Mouse (Mus musculus): Measurements from ENCODE around the gene Sh2b1.
A peak's percentile ranks its signal among the peaks of the same experiment; 100 is the strongest.

Sh2b1 gene

GRCm38 (mm10) chr7:126453861-126454260, 21.4 kb downstream of the Sh2b1 start:
- no peak for DNase-seq

DNA sequence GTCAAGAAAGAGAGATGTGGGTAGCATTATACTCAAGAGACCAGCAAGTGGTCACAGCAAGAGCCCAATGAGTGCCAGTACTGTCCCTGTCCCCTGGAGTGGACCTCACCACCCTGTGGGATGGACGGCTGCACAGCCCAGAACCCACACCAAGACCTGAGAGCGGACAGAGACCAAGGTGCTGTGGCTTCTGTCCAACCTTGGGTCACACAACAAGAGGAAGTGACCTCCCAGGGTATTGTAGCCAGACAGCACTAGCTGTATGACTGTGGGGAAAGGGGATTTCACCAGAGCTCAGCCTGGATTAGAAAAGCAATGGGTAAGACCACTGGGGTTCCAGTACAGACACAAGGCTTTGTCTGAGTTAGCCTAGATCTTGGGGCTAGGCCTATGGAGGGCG, 23.0 kb downstream of the Sh2b1 start:
- no peak for DNase-seq

- no peak for DNase-seq
These were observed 24.6 kb downstream of the Sh2b1 start for GRCm38 (mm10) chr7:126450641-126451040.

DNA sequence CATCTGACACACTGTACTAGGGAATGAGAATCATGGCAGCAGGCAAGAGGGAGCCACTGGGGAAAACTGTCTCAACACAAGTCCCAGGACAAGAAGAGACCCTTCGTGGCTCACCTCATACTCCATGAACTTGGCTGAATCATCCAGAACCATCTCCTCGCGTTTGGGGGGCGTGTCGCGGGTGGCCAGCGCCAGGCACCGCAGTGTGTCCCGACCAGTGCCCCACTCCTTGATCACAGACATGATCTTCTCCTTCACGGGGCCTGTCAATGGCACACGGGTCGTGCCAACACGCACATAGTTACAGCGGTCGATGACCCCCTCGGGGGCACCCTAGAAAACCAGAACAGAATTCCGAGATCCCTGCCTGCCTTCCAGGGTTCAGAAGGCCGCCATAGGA, 25.2 kb downstream of the Sh2b1 start:
- DNase-seq = no peak

GRCm38 (mm10) chr7:126448481-126448880, 26.7 kb downstream of the Sh2b1 start:
- DNase-seq = no peak

- DNase-seq = no peak
These were observed 29.0 kb downstream of the Sh2b1 start for GRCm38 (mm10) chr7:126446217-126446616.

DNA sequence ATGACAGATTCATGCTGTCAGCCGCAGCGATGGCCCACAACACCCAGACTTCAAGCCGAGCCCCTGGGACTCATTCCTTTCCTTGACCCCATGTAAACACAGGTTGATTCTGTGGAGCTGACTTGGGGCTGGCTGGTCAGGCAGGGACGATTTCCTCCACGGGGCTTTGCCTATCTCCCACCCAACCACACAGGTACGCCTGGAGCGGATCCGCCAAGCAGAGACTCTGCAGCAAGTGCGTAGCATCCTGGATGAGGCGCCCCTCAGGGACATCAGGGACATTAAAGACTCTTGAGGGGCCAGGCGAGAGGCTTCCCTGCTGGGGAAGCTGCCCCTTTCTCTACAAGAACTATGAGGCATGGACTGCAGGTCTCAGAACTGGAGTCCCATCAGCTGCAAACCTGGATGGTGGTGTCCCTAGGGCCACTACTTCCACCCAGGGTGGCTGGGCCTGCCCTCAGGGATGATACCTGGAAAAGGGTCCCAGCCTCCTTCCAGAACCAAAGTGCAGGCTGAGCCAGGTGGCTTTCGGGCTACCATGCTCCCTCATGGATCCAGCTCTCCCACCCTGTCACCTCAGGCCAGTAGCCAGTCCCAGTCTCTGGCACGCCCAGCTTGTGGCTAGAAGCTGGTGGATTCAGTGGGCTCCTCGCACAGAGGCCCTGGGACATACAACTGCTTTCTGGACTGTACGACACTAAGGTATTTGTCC, 30.0 kb downstream of the Sh2b1 start:
- no peak for DNase-seq

- DNase-seq = no peak
These were observed 30.7 kb downstream of the Sh2b1 start for GRCm38 (mm10) chr7:126444536-126444935.

DNA sequence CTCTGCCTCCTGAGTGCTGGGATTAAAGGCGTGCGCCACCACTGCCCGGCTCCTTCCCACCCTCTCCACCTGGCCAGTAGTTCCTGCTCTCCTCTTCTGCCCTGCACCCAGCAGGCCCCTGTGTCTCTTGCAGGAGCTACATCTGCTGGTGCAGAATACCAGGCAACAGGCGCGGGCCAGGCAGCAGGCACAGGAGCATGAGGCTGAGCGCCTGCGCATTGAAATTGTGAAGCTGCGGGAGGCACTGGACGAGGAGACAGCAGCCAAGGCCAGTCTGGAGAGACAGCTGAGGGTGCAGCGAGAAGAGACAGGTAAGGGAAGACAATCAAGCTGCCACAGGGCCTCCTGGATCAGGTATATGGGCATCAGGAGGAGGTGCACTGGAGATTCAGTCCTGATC, 31.2 kb downstream of the Sh2b1 start:
- no peak for DNase-seq

GRCm38 (mm10) chr7:126440134-126440533, 35.1 kb downstream of the Sh2b1 start:
- DNase-seq = no peak

DNA sequence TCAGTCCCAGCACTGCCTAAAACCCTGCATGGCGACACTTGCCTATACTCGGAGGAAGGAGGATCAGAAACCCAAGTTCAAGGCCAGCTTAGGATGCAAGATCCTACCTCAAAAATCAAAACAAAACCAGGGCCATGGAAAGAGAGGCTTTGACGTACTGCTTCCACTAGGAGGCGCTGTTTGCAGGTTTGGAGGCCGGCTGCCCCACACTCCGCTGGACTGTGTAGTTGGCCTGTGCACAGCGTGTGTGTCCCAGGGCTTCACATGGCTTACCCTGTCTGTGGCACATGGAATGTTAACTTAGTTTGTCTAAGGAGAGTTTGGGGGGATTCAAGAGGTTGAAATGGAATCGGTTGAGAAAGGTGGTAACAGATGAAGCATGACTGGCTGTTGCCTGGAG, 38.4 kb downstream of the Sh2b1 start:
- peak; percentile 51 to 58 for DNase-seq

DNA sequence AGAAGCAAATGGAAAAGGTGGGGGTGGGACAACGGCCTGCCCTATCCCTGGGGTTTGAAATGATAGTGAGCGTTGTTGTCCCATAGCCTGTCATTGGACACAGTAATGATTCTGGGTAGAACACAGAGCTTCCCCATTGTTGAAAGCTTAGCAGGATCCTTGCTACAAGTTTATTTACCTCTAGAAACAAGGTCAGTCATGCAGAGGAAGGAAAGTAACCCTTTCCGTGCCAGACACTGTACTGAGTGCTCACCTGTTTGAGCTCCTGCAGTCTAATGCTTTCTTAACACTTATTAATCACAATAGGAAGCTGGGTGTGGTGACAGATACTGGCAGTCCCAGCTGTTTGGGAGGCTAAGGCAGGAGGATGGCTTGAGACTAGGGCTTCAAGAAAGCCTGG, 39.4 kb downstream of the Sh2b1 start:
- no peak for DNase-seq

GRCm38 (mm10) chr7:126434726-126435125, 40.5 kb downstream of the Sh2b1 start:
- DNase-seq = no peak

- no peak for DNase-seq
These were observed 45.1 kb downstream of the Sh2b1 start for GRCm38 (mm10) chr7:126430167-126430566.

DNA sequence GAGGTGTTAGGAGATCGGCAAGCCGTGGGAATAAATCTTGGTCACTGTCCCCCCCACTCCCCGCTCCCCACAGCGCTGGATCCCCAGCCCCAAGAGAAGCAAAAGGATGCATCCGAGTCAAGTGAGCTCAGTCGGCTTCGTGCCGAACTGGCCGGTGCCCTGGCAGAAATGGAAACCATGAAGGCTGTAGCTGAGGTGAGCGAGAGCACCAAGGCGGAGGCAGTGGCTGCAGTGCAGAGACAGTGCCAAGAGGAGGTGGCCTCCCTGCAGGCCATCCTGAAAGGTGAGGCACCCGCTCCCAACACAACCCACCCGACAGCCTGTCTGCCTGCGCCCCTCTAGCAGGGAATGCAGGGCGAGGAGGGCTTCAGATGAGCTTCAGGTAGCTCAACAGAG, 45.7 kb downstream of the Sh2b1 start:
- DNase-seq = no peak

- peak; percentile 99 for DNase-seq
These were observed 46.4 kb downstream of the Sh2b1 start, which contains the start of gene Rabep2 for GRCm38 (mm10) chr7:126428631-126429502. Gene Rabep2, plus strand, starts transcription at chr7:126428759.

DNA sequence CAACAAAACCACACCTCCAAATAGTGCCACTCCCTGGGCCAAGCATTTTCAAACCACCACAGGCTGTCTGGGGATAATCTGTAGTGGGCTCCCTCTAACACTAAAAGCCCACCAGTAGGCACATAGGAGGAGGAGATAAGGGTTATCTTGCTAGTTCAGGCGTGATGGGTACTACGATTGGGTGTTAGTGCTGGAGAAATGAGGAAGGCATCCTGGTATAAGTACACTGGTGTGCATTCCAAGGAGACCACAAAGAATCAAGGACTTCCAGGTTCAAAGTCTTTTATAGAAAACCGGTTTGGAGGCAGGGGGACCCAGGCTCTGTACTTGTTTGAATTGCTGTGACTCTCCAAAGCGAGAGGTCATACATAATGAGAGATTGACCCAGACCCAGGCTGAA, 47.1 kb downstream of the Sh2b1 start:
- DNase-seq = peak in 1 of 2 experiments; percentile 5

GRCm38 (mm10) chr7:126427323-126427860, 47.8 kb downstream of the Sh2b1 start:
- DNase-seq = no peak

DNA sequence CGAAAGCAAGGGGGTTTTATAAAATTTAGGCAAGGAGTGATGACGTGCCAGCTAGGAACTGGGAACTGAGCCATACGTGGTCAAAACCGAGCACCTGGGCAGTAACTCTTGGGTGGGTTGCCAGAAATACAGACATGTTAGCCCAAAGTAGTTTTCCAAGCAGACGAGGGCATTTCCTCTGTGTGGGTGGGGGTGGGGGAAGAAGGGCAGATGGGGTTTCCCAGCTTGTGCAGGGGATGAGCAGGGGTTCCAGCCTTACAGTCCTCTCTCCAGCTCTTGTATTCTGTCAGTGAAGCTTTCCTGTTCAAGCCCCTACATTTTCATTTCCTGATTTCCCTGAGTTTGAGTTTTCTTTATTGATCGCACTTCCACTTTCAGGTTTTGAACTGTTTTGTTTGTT, 51.1 kb downstream of the Sh2b1 start:
- no peak for DNase-seq

- no peak for DNase-seq
These were observed 53.5 kb downstream of the Sh2b1 start for GRCm38 (mm10) chr7:126421756-126422155.

- no peak for DNase-seq
These were observed 56.7 kb downstream of the Sh2b1 start for GRCm38 (mm10) chr7:126418496-126418895.

DNA sequence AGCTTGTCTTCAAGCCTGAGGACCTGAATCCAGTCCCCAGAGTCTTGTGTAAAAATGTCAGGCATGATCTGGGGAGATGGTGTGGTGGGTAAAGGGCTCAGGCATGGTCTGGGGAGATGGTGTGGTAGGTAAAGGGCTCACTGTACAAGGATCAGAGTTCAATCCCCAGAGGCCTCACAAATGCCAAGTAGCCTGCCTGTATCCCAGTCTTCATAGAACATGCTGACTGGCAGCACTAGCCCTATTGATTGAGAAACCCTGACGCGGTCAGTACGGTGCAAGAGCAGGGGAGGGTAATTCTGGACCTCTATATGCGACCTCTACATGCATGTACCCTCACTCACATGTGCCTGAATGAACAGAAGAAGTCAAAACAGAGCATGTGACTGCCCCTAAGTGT, 57.6 kb downstream of the Sh2b1 start:
- no peak for DNase-seq

- no peak for DNase-seq
These were observed 58.2 kb downstream of the Sh2b1 start for GRCm38 (mm10) chr7:126417045-126417444.

All from cerebellum, postnatal 36 days (tissue).